Mouse (Mus musculus) stomach, embryonic 14.5 days (tissue): Measurements from ENCODE around the gene Vmn1r42. TPM values are rescaled to one million over a fixed set of nuclear protein-coding genes. Genes with fewer than 3 reads are reported as not detected.

Experiments
- ATAC-seq: fragments of 200-750 bp; cut with Nextera tagmentation; 2 replicates; pipeline ENCODE4 v1.8.0; 2017; ENCODE audit warnings: low read depth, moderate TSS enrichment; ENCODE audit not compliant: insufficient number of reproducible peaks, insufficient read depth, low FRiP score
- H3K27ac ChIP-seq: fragments of 300-500 bp; sonication (generic); 2 replicates; pipeline ENCODE4 v1.5.1; 2014; ENCODE audit warnings: mild to moderate bottlenecking, low read length, moderate library complexity, mixed read lengths
- H3K27me3 ChIP-seq: fragments of 300-500 bp; sonication (generic); 2 replicates; pipeline ENCODE4 v1.6.1; 2014; ENCODE audit warnings: low read length, control low read depth, mixed read lengths; ENCODE audit not compliant: control insufficient read depth, insufficient read depth
- H3K36me3 ChIP-seq: fragments of 300-500 bp; sonication (generic); 2 replicates; pipeline ENCODE4 v1.6.1; 2014; ENCODE audit warnings: mild to moderate bottlenecking, control low read depth, low read length, moderate library complexity, mixed read lengths; ENCODE audit not compliant: control insufficient read depth, insufficient read depth
- H3K4me1 ChIP-seq: fragments of 300-500 bp; sonication (generic); 2 replicates; pipeline ENCODE4 v1.6.1; 2014; ENCODE audit warnings: low read length, control low read depth, mixed read lengths; ENCODE audit not compliant: control insufficient read depth, insufficient read depth
- H3K4me2 ChIP-seq: fragments of 300-500 bp; sonication (generic); replicated peaks from 2 replicates; pipeline ENCODE4 v1.6.1; 2014; ENCODE audit warnings: low read depth, low read length, control low read depth
- H3K4me3 ChIP-seq: fragments of 300-500 bp; sonication (generic); 2 replicates; pipeline ENCODE4 v1.5.1; 2014; ENCODE audit warnings: low read depth, low read length, control low read depth
- H3K9ac ChIP-seq: fragments of 300-500 bp; sonication (generic); replicated peaks from 2 replicates; pipeline ENCODE4 v1.6.1; 2014; ENCODE audit warnings: low read depth, mild to moderate bottlenecking, control low read depth, low read length, moderate library complexity, mixed read lengths
- H3K9me3 ChIP-seq: fragments of 300-500 bp; sonication (generic); 2 replicates; pipeline ENCODE4 v1.6.1; 2016; ENCODE audit warnings: low read depth, low read length, control low read depth; ENCODE audit not compliant: control insufficient read depth
- WGBS: fragments of 180-500 bp; shearing (Covaris S2); extraction: QIAGEN DNeasy Blood & Tissue Kit; methylation state at CpG from one replicate; pipeline ENCODE4 v1.1.7; 2014; 5-methylcytosine and 5-hydroxymethylcytosine counted together
- polyA plus RNA-seq: library from polyadenylated mRNA; unstranded; fragments of >200 nt; fragmentation: Nextera tagmentation; extraction: Ambion mirVana; gene quantifications from 2 replicates; pipeline ENCODE4 v1.2.1, GENCODE M21; 2014

Gene Vmn1r42
- polyA plus RNA-seq, 1 experiment from 2014 or later: not detected

DNA sequence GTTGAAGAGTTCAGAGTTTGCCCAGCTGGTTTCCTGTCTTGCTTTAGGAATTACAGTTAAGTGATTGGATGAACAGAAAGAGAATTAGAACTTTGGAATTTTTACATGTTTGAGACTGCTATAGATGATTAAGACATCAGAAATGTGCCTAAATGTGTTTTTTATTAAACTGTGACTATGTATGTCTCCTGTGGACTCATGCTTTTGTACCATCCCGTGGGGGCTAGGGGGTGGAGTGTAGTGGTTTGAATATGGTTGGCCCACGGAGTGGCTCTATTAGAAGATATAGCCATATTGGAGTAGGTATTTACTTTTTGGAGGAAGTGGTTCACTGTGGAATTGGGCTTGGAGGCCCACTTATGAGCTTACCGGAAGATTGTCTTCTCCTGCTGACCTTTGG lies 18.7 kb downstream of the Vmn1r42 start:
- Histone ChIP-seq H3K4me2 (no peak overlapping the region), H3K9ac (no peak overlapping the region), H3K36me3 (no peaks in the 10 kb centered on the region), H3K27me3 (no peaks in the 10 kb centered on the region), H3K27ac (no peak overlapping the region), H3K4me3 (no peak overlapping the region), H3K4me1 (no peaks in the 10 kb centered on the region), H3K9me3 (0 out of 2 replicates have a peak, but pooled peaks cover 3% of the 10 kb centered on the region)
- WGBS: 81% methylated on average over 3 of the region's 3 CpGs
- ATAC-seq: no peak

Other genes starting within 250 kb of the Vmn1r42 start
- 12.0 and 12.9 TPM in 2 replicates for gene Txnrd3, start 232.4 kb downstream of the Vmn1r42 start, polyA plus RNA-seq
- not detected in 2 replicates for gene Vmn1r40, start 168.9 kb downstream of the Vmn1r42 start, polyA plus RNA-seq
- not detected in 2 replicates for gene Vmn1r41, start 135.6 kb downstream of the Vmn1r42 start, polyA plus RNA-seq
- 0.04 TPM in 1 of 2 replicates, not detected in the other for gene Vmn1r43, start within 50 bp of the Vmn1r42 start, polyA plus RNA-seq
- gene Vmn1r44, start 7.2 kb upstream of the Vmn1r42 start, polyA plus RNA-seq: not detected in 2 replicates
- not detected in 2 replicates for gene Vmn1r45, start 64.2 kb upstream of the Vmn1r42 start, polyA plus RNA-seq
- not detected in 2 replicates for gene Vmn1r46, start 92.9 kb upstream of the Vmn1r42 start, polyA plus RNA-seq
- gene Vmn1r47, start 139.7 kb upstream of the Vmn1r42 start, polyA plus RNA-seq: not detected in 2 replicates
- not detected in 2 replicates for gene Vmn1r48, start 160.4 kb upstream of the Vmn1r42 start, polyA plus RNA-seq
- gene Vmn1r49, start 202.1 kb upstream of the Vmn1r42 start, polyA plus RNA-seq: not detected in 2 replicates
- gene Vmn1r50, start 225.0 kb upstream of the Vmn1r42 start, polyA plus RNA-seq: not detected in 2 replicates
- 0.10 TPM in 1 of 2 replicates, not detected in the other for gene Vmn1r51, start 246.2 kb upstream of the Vmn1r42 start, polyA plus RNA-seq